Mouse (Mus musculus) embryonic facial prominence, embryonic 11.5 days (tissue): ENCODE results near the gene Cacna1d. TPM values are rescaled to one million over a fixed set of nuclear protein-coding genes. Genes with fewer than 3 reads are reported as not detected.
A peak's percentile ranks its signal among the peaks of the same experiment; 100 is the strongest.

Source experiments
- ATAC-seq: fragments of 200-750 bp; cut with Nextera tagmentation; replicated peaks from 2 replicates; pipeline ENCODE4 v1.8.0; 2017; ENCODE audit warnings: low read depth; ENCODE audit not compliant: insufficient number of reproducible peaks, low FRiP score, low TSS enrichment
- DNase-seq: peaks from one replicate; pipeline ENCODE4 v3.0.0-alpha.2; 2015; ENCODE audit warnings: low spot score
- H3K27ac ChIP-seq: fragments of 300-500 bp; sonication (generic); replicated peaks from 2 replicates; pipeline ENCODE4 v1.5.1; 2014; ENCODE audit warnings: mild to moderate bottlenecking, low read depth, low read length, control low read depth
- H3K27me3 ChIP-seq: fragments of 300-500 bp; sonication (generic); 2 replicates; pipeline ENCODE4 v1.6.1; 2014; ENCODE audit warnings: mild to moderate bottlenecking, low read length, moderate library complexity, mixed read lengths; ENCODE audit not compliant: control insufficient read depth, insufficient read depth
- H3K36me3 ChIP-seq: fragments of 300-500 bp; sonication (generic); replicated peaks from 2 replicates; pipeline ENCODE4 v1.6.1; 2014; ENCODE audit warnings: low read depth, mild to moderate bottlenecking, low read length, moderate library complexity, mixed read lengths; ENCODE audit not compliant: control insufficient read depth, insufficient read depth
- H3K4me1 ChIP-seq: fragments of 300-500 bp; sonication (generic); 2 replicates; pipeline ENCODE4 v1.6.1; 2014; ENCODE audit warnings: low read length, mixed read lengths; ENCODE audit not compliant: control insufficient read depth, insufficient read depth
- H3K4me2 ChIP-seq: fragments of 300-500 bp; sonication (generic); 2 replicates; pipeline ENCODE4 v1.6.1; 2014; ENCODE audit warnings: low read depth, mild to moderate bottlenecking, control low read depth, low read length, moderate library complexity
- H3K4me3 ChIP-seq: fragments of 300-500 bp; sonication (generic); 2 replicates; pipeline ENCODE4 v1.5.1; 2014; ENCODE audit warnings: low read depth, low read length, control low read depth
- H3K9ac ChIP-seq: fragments of 300-500 bp; sonication (generic); replicated peaks from 2 replicates; pipeline ENCODE4 v1.6.1; 2014; ENCODE audit warnings: mild to moderate bottlenecking, control low read depth, low read length
- H3K9me3 ChIP-seq: fragments of 300-500 bp; sonication (generic); replicated peaks from 2 replicates; pipeline ENCODE4 v1.6.1; 2016; ENCODE audit warnings: mild to moderate bottlenecking, low read length, inconsistent platforms, mixed read lengths; ENCODE audit not compliant: control insufficient read depth
- WGBS: fragments of 180-500 bp; shearing (Covaris S2); extraction: QIAGEN DNeasy Blood & Tissue Kit; methylation state at CpG from one replicate; pipeline ENCODE4 v1.1.7; 2014; 5-methylcytosine and 5-hydroxymethylcytosine counted together
- polyA plus RNA-seq: library from polyadenylated mRNA; unstranded; fragments of >200 nt; fragmentation: Nextera tagmentation; extraction: Ambion mirVana; gene quantifications from 2 replicates; pipeline ENCODE4 v1.2.1, GENCODE M21; 2014

Cacna1d gene
- polyA plus RNA-seq, 1 experiment from 2014 or later = 0.88 TPM

DNA sequence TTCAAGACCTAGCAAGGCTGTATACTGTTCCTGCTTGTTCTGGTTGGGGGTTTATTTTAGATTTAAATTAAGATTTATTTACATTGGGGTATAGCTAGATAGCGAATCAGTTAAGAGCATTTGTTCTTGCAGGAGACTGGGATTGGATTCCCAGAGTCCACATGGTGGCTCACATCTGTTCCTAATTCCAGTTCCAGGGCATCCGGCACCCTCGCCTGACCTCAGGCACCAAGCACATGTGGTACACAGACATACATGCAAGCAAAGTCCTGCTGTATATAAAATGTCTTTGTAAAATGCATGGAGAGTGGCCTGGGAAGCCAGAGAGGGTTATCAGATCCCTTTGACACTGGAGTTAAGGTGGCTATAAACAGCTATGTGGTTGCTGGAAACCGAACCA is 496.3 kb downstream of the Cacna1d start:
- H3K27me3 ChIP-seq = no peaks in the 10 kb centered on the region
- H3K4me1 ChIP-seq = no peaks in the 10 kb centered on the region
- no peaks in the 10 kb centered on the region for H3K9me3 ChIP-seq
- H3K4me3 ChIP-seq = no peak overlapping the region
- H3K4me2 ChIP-seq = no peak overlapping the region
- no peak for ATAC-seq
- H3K36me3 ChIP-seq = peaks cover 18% of the 10 kb centered on the region
- no peak overlapping the region for H3K9ac ChIP-seq
- WGBS = 39% methylated on average over 4 of the region's 4 CpGs
- DNase-seq = peak; percentile 85
- no peak overlapping the region for H3K27ac ChIP-seq

Other genes starting within 250 kb of the Cacna1d start
- 30.8 and 34.8 TPM in 2 replicates for gene Dcp1a, start 11.9 kb downstream of the Cacna1d start, polyA plus RNA-seq
- gene Tkt, start 56.9 kb upstream of the Cacna1d start, polyA plus RNA-seq = 131 TPM in 2 replicates
- gene Prkcd, start 134.8 kb upstream of the Cacna1d start, polyA plus RNA-seq = 30.0 and 31.7 TPM in 2 replicates
- gene Rft1, start 162.9 kb upstream of the Cacna1d start, polyA plus RNA-seq = 12.9 and 17.6 TPM in 2 replicates
- gene Sfmbt1, start 223.4 kb upstream of the Cacna1d start, polyA plus RNA-seq = 18.5 and 20.5 TPM in 2 replicates